Mouse (Mus musculus) small intestine, adult 10 weeks (tissue): ENCODE measurements around the gene Tmprss2. TPM values are rescaled to one million over a fixed set of nuclear protein-coding genes. Genes with fewer than 3 reads are reported as not detected.

ENCODE experiments used
- polyA plus RNA-seq: library from polyadenylated mRNA; stranded (reverse); fragments of 350-450 nt; fragmentation: Illumina TruSeq; extraction: RNeasy Lipid Tissue Mini Kit (QIAGEN cat#74804); gene quantifications from one replicate; pipeline ENCODE4 v1.2.3, GENCODE M21; 2014; ENCODE audit warnings: low replicate concordance

The Tmprss2 gene
- polyA plus RNA-seq: 79.6 TPM

GRCm38 (mm10) chr16:97610939-97611338, at the start of gene Tmprss2:
Tmprss2 (minus strand) TSS chr16:97611195.

Other genes with a start within 250 kb of the Tmprss2 start
- 18.8 TPM for gene Mx1, start 148.3 kb downstream of the Tmprss2 start, polyA plus RNA-seq
- 173 TPM for gene Fam3b, start 96.4 kb downstream of the Tmprss2 start, polyA plus RNA-seq
- 15.2 TPM for gene Ripk4, start 152.6 kb upstream of the Tmprss2 start, polyA plus RNA-seq
- gene Prdm15, start 240.7 kb upstream of the Tmprss2 start, polyA plus RNA-seq: 5.7 TPM